Mouse (Mus musculus) retina, postnatal 7 days (tissue): ENCODE data around the gene Olfr1032.
"Not testable (repeated sequence)": the region's sequence is repeated elsewhere in the genome, so short reads cannot be mapped to it uniquely, and the experiment has no call there.

Experiments
- DNase-seq: peaks from one replicate; pipeline ENCODE4 v3.0.0-alpha.2; 2012; ENCODE audit warnings: low read depth, low spot score

Gene Olfr1032

DNA sequence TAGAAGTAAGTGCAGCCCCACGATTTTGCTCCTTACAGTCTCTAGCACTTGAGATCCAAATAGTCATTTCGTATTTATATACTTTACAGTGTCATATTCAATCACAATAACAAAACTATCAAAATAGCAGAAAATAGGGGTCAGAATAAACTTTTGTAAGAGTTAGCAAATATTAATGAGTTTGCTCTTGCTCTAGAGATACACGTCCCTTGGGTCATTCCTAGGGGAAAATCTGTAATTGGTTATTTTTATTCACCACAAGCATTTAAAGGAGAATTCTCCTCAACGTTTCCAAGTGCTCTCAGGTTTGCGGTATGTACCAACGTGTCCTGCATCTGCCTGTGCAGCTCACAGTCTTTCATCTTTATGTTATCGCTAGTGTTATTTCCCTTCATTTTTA, at the start of gene Olfr1032:
Gene Olfr1032, plus strand, starts transcription at position 301 of the 400 bp plus-strand sequence.
- DNase-seq: no peak

DNA sequence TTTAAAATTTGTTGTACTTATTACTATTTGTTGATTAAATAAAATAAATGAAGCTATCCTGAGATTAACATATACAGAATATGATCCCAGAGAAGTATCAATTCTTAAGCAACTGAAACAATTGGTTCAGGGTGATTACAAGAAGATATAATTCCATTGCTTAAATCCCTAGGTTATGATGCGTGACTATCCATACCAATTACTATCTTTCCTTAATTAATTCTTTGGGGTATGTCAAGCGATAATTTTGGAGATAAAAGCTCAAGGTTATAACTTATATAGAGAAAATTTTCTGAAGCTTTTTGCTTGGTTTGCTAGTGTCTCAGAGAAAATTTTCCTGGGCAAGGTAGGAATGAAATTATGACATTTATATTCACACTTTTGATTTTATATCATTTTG, 31.7 kb upstream of the Olfr1032 start, which contains the start of gene Olfr1029:
Gene Olfr1029, plus strand, starts transcription at position 301 of the 400 bp plus-strand sequence.
- no peak for DNase-seq

DNA sequence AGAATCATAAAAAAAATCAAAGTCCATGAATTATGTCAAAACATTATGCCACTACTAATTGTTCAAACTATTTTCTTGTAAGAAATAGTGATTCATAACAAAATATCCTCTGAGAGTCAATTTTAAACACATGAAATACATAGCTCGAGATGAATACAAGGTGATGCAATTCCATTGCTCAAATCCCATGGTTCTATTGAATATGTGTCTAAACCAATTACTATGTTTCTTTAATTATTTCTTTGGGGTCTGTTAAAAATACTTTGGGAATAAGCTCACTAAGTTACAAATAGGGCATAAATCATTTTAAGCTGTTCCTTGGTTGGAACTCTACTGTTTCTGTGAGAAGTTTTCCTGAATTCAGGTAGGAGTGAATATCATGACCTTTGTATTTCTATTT, 26.4 kb upstream of the Olfr1032 start, which contains the start of gene Olfr1030:
Gene Olfr1030, plus strand, starts transcription at position 301 of the 400 bp plus-strand sequence.
- no peak for DNase-seq

DNA sequence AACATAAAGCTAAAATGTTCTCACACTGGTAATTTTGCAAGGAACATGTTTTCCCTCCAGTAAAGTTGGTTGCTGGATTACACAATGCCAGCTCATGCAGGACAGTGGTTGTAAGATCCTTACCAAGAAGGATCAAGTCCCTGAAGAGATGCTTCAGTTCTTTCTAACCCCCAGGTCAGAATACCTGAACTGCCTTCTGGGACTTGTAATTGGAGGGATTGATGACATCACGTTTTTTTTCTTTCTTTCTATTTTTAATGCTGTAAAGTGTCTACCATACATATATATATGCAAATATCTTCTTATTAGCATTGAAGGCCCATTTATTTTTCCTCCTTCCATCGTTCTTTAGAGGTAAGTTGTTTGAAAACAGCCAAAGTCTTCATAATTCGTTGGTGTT, 15.3 kb upstream of the Olfr1032 start, which contains the start of gene Olfr1031:
Gene Olfr1031, plus strand, starts transcription at position 301 of the 400 bp plus-strand sequence.
- no peak for DNase-seq

DNA sequence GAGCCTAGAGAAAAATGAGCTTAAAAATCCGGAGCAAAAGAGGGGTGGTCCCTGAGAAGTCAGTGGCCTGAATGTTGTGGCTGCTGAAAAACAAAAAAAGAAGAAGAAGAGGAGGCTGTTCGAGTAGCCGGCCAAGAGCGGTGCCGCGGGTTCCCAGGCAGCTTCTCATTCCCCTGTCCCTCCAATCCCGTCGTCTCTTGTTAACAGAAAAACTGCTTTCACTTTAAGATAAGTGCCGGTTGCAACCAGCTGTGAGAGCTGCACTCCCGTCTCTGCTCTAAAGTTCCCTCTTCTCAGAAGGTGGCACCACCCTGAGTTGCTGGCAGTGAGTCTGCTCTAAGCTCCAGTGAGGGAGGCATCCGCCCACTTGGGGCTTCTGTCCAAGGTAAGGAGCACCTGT, 15.1 kb downstream of the Olfr1032 start, which contains the start of gene Olfr1033:
Gene Olfr1033, plus strand, starts transcription at position 228 of the 400 bp plus-strand sequence.
- not testable (repeated sequence) for DNase-seq

DNA sequence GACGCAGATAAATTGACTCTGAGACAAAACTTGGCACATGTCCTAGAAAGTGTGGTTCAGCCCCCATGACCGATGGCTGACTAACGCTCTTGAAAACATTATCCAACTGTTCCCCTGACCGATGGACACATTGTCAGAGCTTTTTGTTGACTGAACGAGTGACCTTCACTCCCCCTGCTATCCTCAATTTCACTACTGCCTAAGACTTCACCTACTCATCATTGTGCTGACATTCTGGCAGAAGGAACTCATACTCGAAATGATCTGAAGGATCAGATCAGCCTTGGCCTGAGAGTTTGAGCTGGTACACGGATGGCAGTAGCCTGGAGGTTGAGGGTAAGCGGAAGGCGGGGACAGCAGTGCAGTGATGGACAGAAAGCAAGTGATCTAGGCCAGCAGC, 16.2 kb downstream of the Olfr1032 start:
- not testable (repeated sequence) for DNase-seq

DNA sequence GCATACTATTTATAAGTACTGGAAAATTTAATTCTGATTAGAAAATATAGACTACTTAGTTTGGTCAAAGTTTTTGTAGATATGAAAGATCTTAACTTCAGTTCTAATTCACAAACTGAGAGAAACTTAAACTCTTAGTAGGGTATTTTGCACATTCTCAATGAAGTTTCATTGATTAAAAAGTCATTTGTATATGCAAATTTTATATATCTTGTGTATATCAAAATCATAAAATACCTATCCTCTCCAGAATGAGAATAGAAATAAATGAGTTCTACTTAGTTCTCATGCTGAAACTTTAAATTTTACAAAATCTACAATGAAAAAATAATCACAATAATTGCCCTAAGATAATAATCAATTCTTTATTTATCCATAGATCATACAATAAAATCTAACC, 40.2 kb downstream of the Olfr1032 start, which contains the start of gene Olfr1034:
Gene Olfr1034, plus strand, starts transcription at position 301 of the 400 bp plus-strand sequence.
- DNase-seq: no peak

DNA sequence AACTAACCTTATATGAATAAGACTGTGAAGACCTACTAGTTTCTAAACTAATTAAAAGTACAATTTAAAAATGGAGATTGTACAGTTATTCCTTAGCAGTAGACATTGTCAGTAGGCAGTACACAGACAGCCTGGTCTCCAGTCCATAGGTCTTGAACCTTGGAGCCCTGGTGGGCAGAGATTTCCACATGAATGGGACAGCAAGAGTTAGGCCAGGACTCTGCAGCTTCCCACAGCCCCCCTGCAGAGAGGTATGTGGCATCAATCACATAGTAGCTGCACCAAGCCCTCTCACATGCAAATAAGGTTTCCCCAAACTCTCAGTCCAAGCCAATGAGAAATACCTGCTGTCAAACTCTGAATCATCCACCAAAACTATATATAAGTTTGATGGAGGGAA, 45.4 kb downstream of the Olfr1032 start:
- not testable (repeated sequence) for DNase-seq
